Mouse (Mus musculus): Measurements from ENCODE around the gene Uqcrq. TPM values are rescaled to one million over a fixed set of nuclear protein-coding genes. Genes with fewer than 3 reads are reported as not detected.

The Uqcrq gene
- polyA plus RNA-seq (2014; fragmentation: Nextera tagmentation; extraction: Ambion mirVana) = 564 and 595 TPM in 2 replicates

- peak; percentile 97 for ATAC-seq (ENCODE audit: low FRiP score)
- Histone ChIP-seq H3K27ac (ENCODE audit: low read depth, low read length) (no peak within 1 kb of the TSS; the same call in 1 of the 2 replicates), H3K36me3 (ENCODE audit: control insufficient read depth, insufficient read depth, low read length) (0 out of 2 replicates have a peak, but pooled peaks cover 4% of the 10 kb centered on the region), H3K4me1 (replicated peaks; ENCODE audit: control insufficient read depth, insufficient read depth, low read length) (no peaks in the 10 kb centered on the region), H3K27me3 (ENCODE audit: control insufficient read depth, insufficient read depth, low read length) (no peaks in the 10 kb centered on the region), H3K9me3 (ENCODE audit: control insufficient read depth, low read length) (no peaks in the 10 kb centered on the region), H3K4me3 (ENCODE audit: low read depth, low read length) (peak within 1 kb of the TSS; percentile 96), H3K9ac (ENCODE audit: low read depth, low read length) (peak within 1 kb of the TSS; percentile 90), H3K4me2 (replicated peaks; ENCODE audit: low read depth, low read length) (peak within 1 kb of the TSS; percentile 74)
- under 1% methylated on average over 44 of the region's 44 CpGs for WGBS
- peak; percentile 99 for DNase-seq (ENCODE audit: low spot score)
These were observed at the start of gene Uqcrq, which contains the start of gene Gdf9 for GRCm38 (mm10) chr11:53430670-53431346. Uqcrq (minus strand) TSS chr11:53430831. Gdf9 (plus strand) TSS chr11:53431023.

GRCm38 (mm10) chr11:53479783-53480301 is 49.2 kb upstream of the Uqcrq start, which contains the start of the genes Gm9945 and Sowaha:
Gm9945 (plus strand) TSS chr11:53480166.
Sowaha (minus strand) TSS chr11:53480274.
- WGBS = 3% methylated on average over 40 of the region's 40 CpGs
- Histone ChIP-seq H3K36me3 (ENCODE audit: control insufficient read depth, insufficient read depth, low read length) (no peaks in the 10 kb centered on the region), H3K9ac (ENCODE audit: low read depth, low read length) (0 out of 2 replicates have a peak within 1 kb of the TSS, but pooled peaks have one; percentile 19), H3K4me1 (replicated peaks; ENCODE audit: control insufficient read depth, insufficient read depth, low read length) (peaks cover 11% of the 10 kb centered on the region), H3K9me3 (ENCODE audit: control insufficient read depth, low read length) (no peaks in the 10 kb centered on the region), H3K27me3 (ENCODE audit: control insufficient read depth, insufficient read depth, low read length) (peaks cover 60% of the 10 kb centered on the region), H3K4me3 (ENCODE audit: low read depth, low read length) (peak within 1 kb of the TSS; percentile 39), H3K27ac (ENCODE audit: low read depth, low read length) (no peak within 1 kb of the TSS), H3K4me2 (replicated peaks; ENCODE audit: low read depth, low read length) (peak within 1 kb of the TSS; percentile 55)
- DNase-seq (ENCODE audit: low spot score) (no peak), ATAC-seq (ENCODE audit: low FRiP score) (no peak)

- DNase-seq (ENCODE audit: low spot score) (peak; percentile 62), ATAC-seq (ENCODE audit: low FRiP score) (peak; percentile 35; the same call in 1 of the 2 replicates)
- Histone ChIP-seq H3K4me3 (ENCODE audit: low read depth, low read length) (peak overlapping the region; percentile 39), H3K27ac (ENCODE audit: low read depth, low read length) (no peak overlapping the region), H3K9me3 (ENCODE audit: control insufficient read depth, low read length) (no peaks in the 10 kb centered on the region), H3K9ac (ENCODE audit: low read depth, low read length) (0 out of 2 replicates have a peak overlapping the region, but pooled peaks have one; percentile 19), H3K27me3 (ENCODE audit: control insufficient read depth, insufficient read depth, low read length) (peaks cover 60% of the 10 kb centered on the region), H3K4me2 (replicated peaks; ENCODE audit: low read depth, low read length) (peak overlapping the region; percentile 55), H3K4me1 (replicated peaks; ENCODE audit: control insufficient read depth, insufficient read depth, low read length) (peaks cover 11% of the 10 kb centered on the region), H3K36me3 (ENCODE audit: control insufficient read depth, insufficient read depth, low read length) (no peaks in the 10 kb centered on the region)
- WGBS = 4% methylated on average over 47 of the region's 62 CpGs
These were observed 48.6 kb upstream of the Uqcrq start for GRCm38 (mm10) chr11:53479171-53479782.

GRCm38 (mm10) chr11:53478383-53479170 is 47.9 kb upstream of the Uqcrq start:
- DNase-seq (ENCODE audit: low spot score) (peak; percentile 55), ATAC-seq (ENCODE audit: low FRiP score) (no peak)
- H3K4me2 ChIP-seq (replicated peaks; ENCODE audit: low read depth, low read length) = peak overlapping the region; percentile 55
- no peak overlapping the region for H3K9ac ChIP-seq (ENCODE audit: low read depth, low read length)
- peak overlapping the region; percentile 39 for H3K4me3 ChIP-seq (ENCODE audit: low read depth, low read length)
- H3K27me3 ChIP-seq (ENCODE audit: control insufficient read depth, insufficient read depth, low read length) = peaks cover 61% of the 10 kb centered on the region
- no peaks in the 10 kb centered on the region for H3K9me3 ChIP-seq (ENCODE audit: control insufficient read depth, low read length)
- WGBS = 5% methylated on average over 79 of the region's 79 CpGs
- H3K27ac ChIP-seq (ENCODE audit: low read depth, low read length) = no peak overlapping the region
- peaks cover 11% of the 10 kb centered on the region for H3K4me1 ChIP-seq (replicated peaks; ENCODE audit: control insufficient read depth, insufficient read depth, low read length)
- no peaks in the 10 kb centered on the region for H3K36me3 ChIP-seq (ENCODE audit: control insufficient read depth, insufficient read depth, low read length)

GRCm38 (mm10) chr11:53477833-53478232 is 47.2 kb upstream of the Uqcrq start:
- Histone ChIP-seq H3K27me3 (ENCODE audit: control insufficient read depth, insufficient read depth, low read length) (peaks cover 57% of the 10 kb centered on the region), H3K4me2 (replicated peaks; ENCODE audit: low read depth, low read length) (no peak overlapping the region), H3K4me3 (ENCODE audit: low read depth, low read length) (no peak overlapping the region), H3K36me3 (ENCODE audit: control insufficient read depth, insufficient read depth, low read length) (no peaks in the 10 kb centered on the region), H3K9me3 (ENCODE audit: control insufficient read depth, low read length) (no peaks in the 10 kb centered on the region), H3K27ac (ENCODE audit: low read depth, low read length) (no peak overlapping the region), H3K9ac (ENCODE audit: low read depth, low read length) (no peak overlapping the region), H3K4me1 (replicated peaks; ENCODE audit: control insufficient read depth, insufficient read depth, low read length) (peaks cover 11% of the 10 kb centered on the region)
- WGBS = 32% methylated on average over 7 of the region's 7 CpGs
- DNase-seq (ENCODE audit: low spot score) (peak; percentile 16), ATAC-seq (ENCODE audit: low FRiP score) (no peak)

GRCm38 (mm10) chr11:53475620-53476019 is 45.0 kb upstream of the Uqcrq start:
- Histone ChIP-seq H3K4me2 (replicated peaks; ENCODE audit: low read depth, low read length) (0 out of 2 replicates have a peak overlapping the region, but pooled peaks have one; percentile 19), H3K27ac (ENCODE audit: low read depth, low read length) (peak overlapping the region; percentile 36; the same call in 1 of the 2 replicates), H3K4me1 (replicated peaks; ENCODE audit: control insufficient read depth, insufficient read depth, low read length) (peaks cover 11% of the 10 kb centered on the region), H3K9me3 (ENCODE audit: control insufficient read depth, low read length) (no peaks in the 10 kb centered on the region), H3K36me3 (ENCODE audit: control insufficient read depth, insufficient read depth, low read length) (no peaks in the 10 kb centered on the region), H3K4me3 (ENCODE audit: low read depth, low read length) (no peak overlapping the region), H3K27me3 (ENCODE audit: control insufficient read depth, insufficient read depth, low read length) (peaks cover 51% of the 10 kb centered on the region), H3K9ac (ENCODE audit: low read depth, low read length) (no peak overlapping the region)
- ATAC-seq (ENCODE audit: low FRiP score) (no peak), DNase-seq (ENCODE audit: low spot score) (peak; percentile 44)
- 23% methylated on average over 8 of the region's 8 CpGs for WGBS

- DNase-seq (ENCODE audit: low spot score) = no peak
- 80% methylated on average over 3 of the region's 3 CpGs for WGBS
- H3K4me1 ChIP-seq (replicated peaks; ENCODE audit: control insufficient read depth, insufficient read depth, low read length) = peaks cover 8% of the 10 kb centered on the region; the same call in 1 of the 2 replicates
- ATAC-seq (ENCODE audit: low FRiP score) = no peak
- H3K9ac ChIP-seq (ENCODE audit: low read depth, low read length) = no peak overlapping the region
- no peaks in the 10 kb centered on the region for H3K9me3 ChIP-seq (ENCODE audit: control insufficient read depth, low read length)
- no peak overlapping the region for H3K27ac ChIP-seq (ENCODE audit: low read depth, low read length)
- no peak overlapping the region for H3K4me2 ChIP-seq (replicated peaks; ENCODE audit: low read depth, low read length)
- no peaks in the 10 kb centered on the region for H3K36me3 ChIP-seq (ENCODE audit: control insufficient read depth, insufficient read depth, low read length)
- no peak overlapping the region for H3K4me3 ChIP-seq (ENCODE audit: low read depth, low read length)
- H3K27me3 ChIP-seq (ENCODE audit: control insufficient read depth, insufficient read depth, low read length) = peaks cover 26% of the 10 kb centered on the region
These were observed 42.1 kb upstream of the Uqcrq start for GRCm38 (mm10) chr11:53472709-53473108.
